Mouse (Mus musculus) CH12.LX (cell line): ENCODE measurements around the gene Ccdc6. TPM values are rescaled to one million over a fixed set of nuclear protein-coding genes. Genes with fewer than 3 reads are reported as not detected.
A peak's percentile ranks its signal among the peaks of the same experiment; 100 is the strongest.

ENCODE experiments used
- DNase-seq: peaks from one replicate; pipeline ENCODE4 v3.0.0-alpha.2; 2013; ENCODE audit errors: extremely low read depth
- H3K27ac ChIP-seq: 2 replicates; pipeline ENCODE4 v1.5.1; 2012; ENCODE audit warnings: low read depth, mild to moderate bottlenecking, control low read depth, moderate library complexity; ENCODE audit not compliant: insufficient read depth
- H3K27me3 ChIP-seq: replicated peaks from 2 replicates; pipeline ENCODE3; 2012; ENCODE audit warnings: inconsistent platforms
- H3K36me3 ChIP-seq, 2 experiments: replicated peaks in 1 of 2; 2 replicates each; pipeline versions ENCODE3 to v1.6.1; 2012; ENCODE audit warnings: inconsistent platforms in 1 of 2, low read length in 1 of 2, mild to moderate bottlenecking in 1 of 2, mixed read lengths in 1 of 2, moderate library complexity in 1 of 2; ENCODE audit not compliant: control insufficient read depth in 1 of 2, insufficient read depth in 1 of 2
- H3K4me1 ChIP-seq, 2 experiments: 2 replicates each; pipeline ENCODE4 v1.6.1; 2012; ENCODE audit warnings: inconsistent platforms in 1 of 2, moderate library complexity in 1 of 2; ENCODE audit not compliant: insufficient read depth in 2 of 2, control insufficient read depth in 1 of 2
- H3K4me2 ChIP-seq: 2 replicates; pipeline ENCODE4 v1.6.1; 2012; ENCODE audit warnings: low read depth, mild to moderate bottlenecking, control low read depth; ENCODE audit not compliant: poor library complexity, insufficient read depth, severe bottlenecking
- H3K4me3 ChIP-seq, 3 experiments: fragments of 150-350 bp in 1 of 3; sonication (generic) in 1 of 3; replicated peaks in 1 of 3; 2 replicates each; pipeline versions ENCODE3 to v1.5.1; 2011 to 2012; ENCODE audit warnings: low read depth in 2 of 3, low read length in 2 of 3, mild to moderate bottlenecking in 2 of 3, moderate library complexity in 2 of 3, control low read depth in 1 of 3, improper control_type of control experiment in 1 of 3, inconsistent platforms in 1 of 3, mixed read lengths in 1 of 3; ENCODE audit not compliant: poor library complexity in 1 of 3
- H3K79me2 ChIP-seq: replicated peaks from 2 replicates; pipeline ENCODE4 v1.6.1; 2012; ENCODE audit warnings: mild to moderate bottlenecking, moderate library complexity; ENCODE audit not compliant: control insufficient read depth, poor library complexity, insufficient read depth, severe bottlenecking; ENCODE audit errors: extremely low read depth
- H3K9ac ChIP-seq: 2 replicates; pipeline ENCODE4 v1.6.1; 2012; ENCODE audit warnings: low read depth, mild to moderate bottlenecking, control low read depth, moderate library complexity; ENCODE audit not compliant: insufficient read depth
- H3K9me3 ChIP-seq: replicated peaks from 2 replicates; pipeline ENCODE3; 2012; ENCODE audit warnings: low read length, inconsistent platforms, mixed read lengths
- CHD2 ChIP-seq: IDR thresholded peaks from 2 replicates; pipeline ENCODE4 v1.6.1; 2011; ENCODE audit warnings: low read length, improper control_type of control experiment
- CTCF ChIP-seq, 2 experiments: IDR thresholded peaks in 1 of 2; conservative IDR thresholded peaks in 1 of 2; 2 replicates each; pipeline ENCODE4 v1.5.1; 2011 to 2012; ENCODE audit warnings: low read depth in 2 of 2, low read length in 2 of 2, improper control_type of control experiment in 1 of 2, inconsistent platforms in 1 of 2, mild to moderate bottlenecking in 1 of 2, moderate library complexity in 1 of 2
- E2F4 ChIP-seq: IDR thresholded peaks from 2 replicates; pipeline ENCODE4 v1.6.1; 2011; ENCODE audit warnings: low read depth, low read length, improper control_type of control experiment; ENCODE audit not compliant: insufficient replicate concordance
- ELF1 ChIP-seq: IDR thresholded peaks from 2 replicates; pipeline ENCODE4 v1.6.1; 2014; ENCODE audit warnings: low read depth, mild to moderate bottlenecking, inconsistent platforms, low read length, improper control_type of control experiment
- EP300 ChIP-seq: IDR thresholded peaks from 2 replicates; pipeline ENCODE4 v1.6.1; 2011; ENCODE audit warnings: low read length, improper control_type of control experiment
- IRF4 ChIP-seq: IDR thresholded peaks from 2 replicates; pipeline ENCODE4 v1.6.1; 2014; ENCODE audit warnings: low read depth, mild to moderate bottlenecking, inconsistent platforms, low read length, improper control_type of control experiment
- JUND ChIP-seq: conservative IDR thresholded peaks from 2 replicates; pipeline ENCODE4 v1.6.1; 2011; ENCODE audit warnings: low read depth, low read length, improper control_type of control experiment
- MAFK ChIP-seq: IDR thresholded peaks from 2 replicates; pipeline ENCODE4 v1.6.1; 2011; ENCODE audit warnings: low read length, improper control_type of control experiment; ENCODE audit not compliant: insufficient replicate concordance
- MAX ChIP-seq: IDR thresholded peaks from 2 replicates; pipeline ENCODE4 v1.6.1; 2011; ENCODE audit warnings: low read length, improper control_type of control experiment
- MEF2A ChIP-seq: IDR thresholded peaks from 2 replicates; pipeline ENCODE4 v1.6.1; 2014; ENCODE audit warnings: low read depth, mild to moderate bottlenecking, inconsistent platforms, low read length, improper control_type of control experiment, borderline replicate concordance
- MXI1 ChIP-seq: IDR thresholded peaks from 2 replicates; pipeline ENCODE4 v1.6.1; 2011; ENCODE audit warnings: mild to moderate bottlenecking, low read depth, low read length, improper control_type of control experiment
- MYC ChIP-seq: IDR thresholded peaks from 2 replicates; pipeline ENCODE4 v1.6.1; 2011; ENCODE audit warnings: low read depth, mild to moderate bottlenecking, improper control_type of control experiment, low read length
- RAD21 ChIP-seq: IDR thresholded peaks from 2 replicates; pipeline ENCODE4 v1.6.1; 2011; ENCODE audit warnings: low read depth, mild to moderate bottlenecking, low read length, improper control_type of control experiment, moderate library complexity
- SIN3A ChIP-seq: IDR thresholded peaks from 2 replicates; pipeline ENCODE4 v1.6.1; 2012; ENCODE audit warnings: low read length, improper control_type of control experiment, inconsistent platforms
- TBP ChIP-seq: conservative IDR thresholded peaks from 2 replicates; pipeline ENCODE4 v1.6.1; 2011; ENCODE audit warnings: low read depth, low read length, improper control_type of control experiment
- TCF12 ChIP-seq: IDR thresholded peaks from 2 replicates; pipeline ENCODE4 v1.6.1; 2014; ENCODE audit warnings: low read depth, mild to moderate bottlenecking, inconsistent platforms, low read length, improper control_type of control experiment
- dilution Hi-C: fragments of 300-500 bp; cut with MboI; formaldehyde crosslinking; loops from 2 replicates; pipeline ENCODE4 v1.14.3; 2020; ENCODE audit warnings: low sequenced_read_pairs; ENCODE audit not compliant: extremely low pct_unique_long_range_greater_than_20kb, extremely low pct_ligation_motif_present
- in situ Hi-C: fragments of 300-500 bp; cut with MboI; formaldehyde crosslinking; loops from 3 replicates; pipeline ENCODE4 v1.14.3; 2019; ENCODE audit warnings: low sequenced_read_pairs, low pct_ligation_motif_present, low pct_unique_long_range_greater_than_20kb, mixed read lengths
- polyA plus RNA-seq: library from polyadenylated mRNA; unstranded; fragments of >175 nt; gene quantifications from 2 replicates; pipeline ENCODE4 v1.2.1, GENCODE M21; 2012; ENCODE audit warnings: low read depth; ENCODE audit not compliant: insufficient read length
- total RNA-seq, 2 experiments: library from RNA; depleted of rRNA; stranded (reverse); fragments of 300-350 nt in 1 of 2; fragments of >200 nt in 1 of 2; gene quantifications; 2 replicates each; pipeline ENCODE4 v1.2.3; 2012 to 2014

The Ccdc6 gene
- total and polyA plus RNA-seq, 3 experiments, result 19.7 to 36.7 (median 33.5) TPM

GRCm38 (mm10) chr10:70110815-70111214 lies 13.9 kb downstream of the Ccdc6 start:
- Histone ChIP-seq H3K9me3 (no peaks in the 10 kb centered on the region), H3K4me1 (peaks cover 18 to 69% of the 10 kb centered on the region in 2 experiments), H3K9ac (no peak overlapping the region), H3K4me3 (no peak overlapping the region), H3K27ac (no peak overlapping the region), H3K4me2 (no peak overlapping the region), H3K79me2 (peaks cover 80% of the 10 kb centered on the region), H3K36me3 (peaks cover 6 to 68% of the 10 kb centered on the region in 2 experiments), H3K27me3 (no peaks in the 10 kb centered on the region)
- DNase-seq, result no peak
- dilution Hi-C loops (no loop called here), in situ Hi-C loops (no loop called here)
- no peak for TF ChIP-seq JUND
- no peak for TF ChIP-seq IRF4
- no peak for TF ChIP-seq MEF2A
- TF ChIP-seq TCF12, result no peak
- TF ChIP-seq ELF1, result no peak
- TF ChIP-seq SIN3A, result no peak
- TF ChIP-seq E2F4, result no peak
- no peak for TF ChIP-seq EP300
- no peak for TF ChIP-seq MAFK
- no peak for TF ChIP-seq CHD2
- no peak for TF ChIP-seq RAD21
- TF ChIP-seq MAX, result no peak
- TF ChIP-seq CTCF (conservative IDR thresholded peaks at IDR 0.05 in 1 of 2, IDR thresholded peaks at IDR 0.05 in 1 of 2; ENCODE audit: low read depth in 2 of 2, low read length in 2 of 2), result no peak
- no peak for TF ChIP-seq TBP
- TF ChIP-seq MYC, result no peak

GRCm38 (mm10) chr10:70111643-70112042 lies 14.7 kb downstream of the Ccdc6 start:
- peak; percentile 45; the same call in 1 of the 2 replicates for TF ChIP-seq MXI1
- no peak for TF ChIP-seq TCF12
- in situ Hi-C loops (no loop called here), dilution Hi-C loops (no loop called here)
- Histone ChIP-seq H3K4me1 (peaks cover 22 to 69% of the 10 kb centered on the region in 2 experiments), H3K4me3 (no peak overlapping the region), H3K9me3 (peaks cover 2% of the 10 kb centered on the region), H3K4me2 (no peak overlapping the region), H3K36me3 (peaks cover 6 to 65% of the 10 kb centered on the region in 2 experiments), H3K79me2 (peaks cover 81% of the 10 kb centered on the region), H3K9ac (no peak overlapping the region), H3K27ac (no peak overlapping the region), H3K27me3 (no peaks in the 10 kb centered on the region)
- no peak for DNase-seq
